Mouse (Mus musculus) adrenal gland, adult (tissue): ENCODE data around the gene Tesk2.

Experiments
- DNase-seq, 2 experiments: peaks; one replicate each; pipeline ENCODE4 v3.0.0; 2022 to 2023; ENCODE audit warnings: low spot score in 1 of 2; ENCODE audit not compliant: inconsistent age in 2 of 2

Gene Tesk2

GRCm38 (mm10) chr4:116712536-116712935, 8.2 kb upstream of the Tesk2 start:
- no peak for DNase-seq

DNA sequence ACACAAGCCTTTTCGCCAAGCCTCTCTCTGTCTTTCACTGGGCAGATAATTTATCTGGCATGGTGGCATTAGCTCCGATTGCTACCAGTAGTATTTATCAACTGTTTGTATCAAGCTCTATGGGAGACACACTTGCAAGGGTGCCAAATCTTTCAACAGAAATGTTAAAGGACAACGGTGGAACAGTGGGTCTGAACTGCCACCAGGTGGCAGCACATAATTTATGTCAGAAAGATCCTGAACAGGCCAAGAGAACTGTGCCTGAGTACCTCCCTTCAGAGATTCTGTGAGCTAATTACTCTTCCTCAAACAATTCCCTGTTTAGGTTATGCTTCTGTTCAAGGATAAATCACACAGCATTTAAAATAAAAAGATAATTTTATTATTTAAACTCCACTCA, 1.4 kb upstream of the Tesk2 start:
- DNase-seq, result peak; percentile 69 to 87

DNA sequence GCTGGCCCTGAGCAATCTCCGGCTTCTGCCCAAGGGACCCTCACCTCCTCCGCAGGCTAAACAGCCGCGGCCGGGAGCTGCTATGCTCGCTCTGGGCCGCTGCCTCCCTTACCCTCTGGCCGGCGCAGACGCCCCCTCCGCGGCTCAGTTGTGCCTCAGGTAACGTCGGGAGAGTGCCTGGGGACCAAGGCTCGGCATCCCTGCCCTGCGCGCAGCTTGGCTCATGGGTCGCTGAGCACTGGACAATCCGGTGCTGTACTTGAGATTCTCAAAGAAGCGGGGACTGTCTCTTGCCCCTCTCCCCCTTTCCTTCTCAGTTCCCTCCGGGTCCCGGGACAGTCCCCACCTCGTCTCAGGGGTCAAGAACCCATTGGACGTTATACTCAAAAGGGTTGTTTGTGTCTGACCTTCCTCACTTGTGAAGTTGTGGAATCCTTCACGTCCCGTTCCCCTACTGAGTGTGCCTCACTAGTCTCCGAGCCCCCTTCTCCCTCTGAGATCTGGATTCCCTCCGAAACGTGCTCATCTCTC, 415 bp downstream of the Tesk2 start:
- no peak for DNase-seq

DNA sequence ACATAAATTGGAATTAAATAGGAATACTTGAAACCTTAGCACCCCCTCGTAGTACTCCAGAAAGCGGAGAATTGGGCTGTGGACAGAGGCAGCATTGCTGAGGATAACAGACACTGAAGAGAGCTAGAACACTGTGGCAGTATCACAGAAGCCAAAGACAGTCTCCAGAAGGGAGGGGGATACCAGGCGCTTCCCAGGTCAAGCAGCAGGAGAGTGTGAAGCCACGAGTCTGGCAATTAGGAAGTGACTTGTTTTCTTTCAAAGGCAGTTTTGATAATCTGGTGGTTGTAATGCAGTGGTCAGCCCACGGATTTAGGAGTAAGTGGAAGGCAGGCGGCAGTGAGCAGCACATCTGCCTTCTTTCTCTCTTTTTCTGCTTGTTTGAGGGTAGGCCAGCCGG, 1.5 kb downstream of the Tesk2 start:
- no peak for DNase-seq

- DNase-seq, result no peak
Measured at GRCm38 (mm10) chr4:116725444-116725843, 4.7 kb downstream of the Tesk2 start.

GRCm38 (mm10) chr4:116727401-116727800, 6.7 kb downstream of the Tesk2 start:
- DNase-seq, result no peak

DNA sequence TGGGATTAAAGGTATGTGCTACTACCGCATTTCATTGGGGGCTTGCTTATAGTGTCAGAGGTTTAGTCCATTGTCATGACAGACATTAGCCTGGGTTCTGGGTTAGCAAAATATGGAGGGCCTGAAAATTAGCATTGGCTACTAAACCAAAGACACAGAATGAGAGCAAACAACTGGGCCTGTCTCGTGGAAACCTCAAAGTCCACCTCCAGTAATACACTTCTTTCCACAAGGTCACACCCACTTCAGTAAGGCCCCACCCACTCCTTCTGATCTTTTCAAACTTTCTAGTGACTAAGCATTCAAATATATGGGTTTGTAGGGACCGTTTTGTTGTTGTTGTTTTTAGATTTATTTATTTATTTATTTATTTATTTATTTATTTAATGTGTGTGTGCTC, 8.8 kb downstream of the Tesk2 start:
- DNase-seq, result no peak

GRCm38 (mm10) chr4:116731077-116731476, 10.3 kb downstream of the Tesk2 start:
- no peak for DNase-seq

GRCm38 (mm10) chr4:116732355-116732754, 11.6 kb downstream of the Tesk2 start:
- no peak for DNase-seq

GRCm38 (mm10) chr4:116734996-116735395, 14.2 kb downstream of the Tesk2 start:
- no peak for DNase-seq

- no peak for DNase-seq
Measured at GRCm38 (mm10) chr4:116738972-116739751, 18.4 kb downstream of the Tesk2 start.

DNA sequence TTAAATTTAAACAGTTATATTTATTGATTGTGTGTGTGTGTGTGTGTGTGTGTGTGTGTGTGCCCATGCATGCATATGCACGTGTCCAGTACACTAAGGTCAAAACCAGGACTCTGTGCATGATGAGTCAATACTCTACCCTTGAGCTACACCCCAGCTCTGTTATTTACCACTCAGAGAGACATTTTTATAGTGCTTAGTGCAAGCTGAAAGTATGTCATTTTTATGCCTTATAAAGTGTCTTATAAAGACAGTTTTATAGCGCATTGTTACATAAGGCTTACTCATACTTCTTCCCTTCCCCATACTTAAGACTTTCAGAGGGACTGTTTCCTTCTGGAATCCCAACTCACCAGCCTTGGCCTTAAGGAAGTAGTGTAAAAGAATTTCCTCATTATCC, 29.0 kb downstream of the Tesk2 start:
- peak in 1 of 2 experiments; percentile 63 for DNase-seq

DNA sequence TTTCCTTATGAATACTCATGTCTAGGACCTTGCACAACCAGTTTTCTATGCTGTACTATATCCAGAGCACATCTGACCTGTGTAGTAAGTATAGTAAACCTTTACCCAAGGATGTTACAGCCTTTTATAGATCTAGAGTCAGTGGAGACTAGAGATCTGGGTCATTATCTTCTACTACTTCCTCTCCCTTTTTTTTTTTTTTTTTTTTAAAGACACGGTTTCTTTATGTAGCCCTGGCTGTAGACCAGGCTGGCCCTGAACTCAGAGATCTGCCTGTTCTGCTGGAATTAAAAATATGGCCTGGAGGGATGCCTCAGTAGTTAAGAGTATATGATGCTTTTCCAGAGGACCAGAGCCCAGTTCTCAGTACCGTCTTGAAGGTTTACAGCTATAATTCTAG, 41.2 kb downstream of the Tesk2 start:
- DNase-seq, result no peak

DNA sequence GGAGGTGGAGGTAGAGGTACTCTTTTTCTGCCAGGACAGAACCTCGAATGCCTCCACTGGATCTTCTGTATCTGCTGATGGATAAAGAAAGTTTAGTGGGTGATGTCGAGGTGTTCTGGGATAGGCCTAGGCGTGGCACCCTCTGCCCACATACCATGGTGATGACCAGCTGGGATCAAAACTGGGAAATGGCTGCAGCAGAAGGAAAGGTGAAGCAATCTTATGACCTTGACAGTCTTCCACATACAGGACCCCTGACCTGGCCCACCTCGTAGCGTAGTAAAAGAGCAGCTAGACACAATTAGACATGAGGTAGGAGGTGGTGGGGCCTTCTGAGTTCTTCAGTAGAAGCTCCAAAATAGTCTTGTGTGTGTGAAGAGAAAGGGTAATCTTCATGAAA, 43.3 kb downstream of the Tesk2 start:
- DNase-seq, result no peak

DNA sequence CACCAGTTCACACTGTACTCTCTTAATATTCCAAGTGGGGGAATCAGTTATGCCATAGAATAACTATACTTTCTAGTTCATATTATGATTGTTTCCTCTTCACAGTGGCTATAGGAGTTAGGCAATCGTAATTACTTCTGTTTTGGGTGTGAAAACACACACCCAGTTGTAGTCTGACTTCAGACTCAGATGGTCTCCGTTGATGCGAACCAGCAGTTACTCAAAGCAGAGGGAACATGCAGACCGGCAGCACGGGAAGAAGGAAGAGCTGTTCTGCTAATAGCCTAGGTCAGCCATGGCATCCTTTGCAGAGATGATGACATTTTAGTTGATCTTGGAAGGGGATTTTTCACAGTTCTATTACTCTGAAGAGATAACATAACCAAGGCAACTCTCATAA, 47.8 kb downstream of the Tesk2 start:
- no peak for DNase-seq

GRCm38 (mm10) chr4:116769060-116769459, 48.3 kb downstream of the Tesk2 start:
- no peak for DNase-seq

DNA sequence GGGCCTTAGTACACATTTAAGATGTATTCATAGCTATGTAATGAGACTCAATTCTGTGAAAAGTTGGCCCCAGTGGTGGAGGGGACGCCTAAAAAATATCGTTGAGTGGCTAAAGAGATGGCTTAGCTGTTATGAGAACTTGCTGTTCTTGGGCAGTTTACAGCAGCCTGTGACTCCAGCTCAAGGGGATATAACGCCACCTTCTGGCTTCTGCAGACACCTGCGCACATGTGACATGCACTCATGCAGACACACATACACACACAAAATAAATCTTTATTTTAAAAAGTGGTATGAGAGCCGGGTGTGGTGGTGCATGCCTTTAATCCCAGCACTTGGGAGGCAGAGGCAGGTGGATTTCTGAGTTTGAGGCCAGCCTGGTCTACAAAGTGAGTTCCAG, 55.6 kb downstream of the Tesk2 start:
- DNase-seq, result no peak

- DNase-seq, result no peak
Measured at GRCm38 (mm10) chr4:116777079-116777478, 56.3 kb downstream of the Tesk2 start.

- no peak for DNase-seq
Measured at GRCm38 (mm10) chr4:116780541-116780940, 59.8 kb downstream of the Tesk2 start.

DNA sequence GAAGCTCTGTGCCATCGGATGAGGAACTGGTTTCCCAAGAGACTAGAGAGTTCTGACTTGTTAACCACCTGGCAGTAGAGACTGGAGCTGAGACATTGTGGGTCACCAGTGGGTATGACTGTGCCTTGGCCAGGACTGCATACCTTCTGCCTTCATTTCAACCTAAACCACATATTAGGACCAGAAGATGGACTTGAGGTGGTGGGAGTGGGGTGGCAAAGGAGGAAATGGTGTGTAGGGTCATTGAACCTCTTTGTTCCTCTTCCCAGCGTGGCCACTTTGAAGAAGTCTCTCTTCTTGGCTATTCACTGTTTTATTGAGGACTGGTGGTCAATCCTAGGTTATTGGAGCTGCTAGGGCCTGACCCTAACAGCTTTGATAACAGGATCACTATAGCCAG, 60.6 kb downstream of the Tesk2 start:
- no peak for DNase-seq

DNA sequence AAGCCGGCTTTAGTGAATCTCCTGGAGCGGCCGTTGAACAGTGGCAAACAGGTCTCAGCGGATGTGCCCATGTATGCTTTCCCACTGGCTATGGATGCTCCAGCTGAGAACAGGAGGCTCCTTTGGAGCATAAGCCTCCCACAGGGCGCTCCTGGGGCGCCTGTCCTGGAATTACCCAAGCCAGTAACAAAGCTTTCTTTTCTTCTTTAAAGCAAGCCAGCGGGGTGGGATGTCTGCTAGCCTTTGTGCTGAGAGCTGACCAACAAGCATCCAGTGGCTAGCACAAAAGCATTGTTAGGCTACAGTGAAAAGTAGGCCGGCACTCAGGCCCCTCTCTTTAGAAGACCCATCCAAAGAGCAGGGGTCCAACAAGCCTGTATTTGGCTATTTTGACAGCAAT, 61.4 kb downstream of the Tesk2 start:
- DNase-seq, result no peak

DNA sequence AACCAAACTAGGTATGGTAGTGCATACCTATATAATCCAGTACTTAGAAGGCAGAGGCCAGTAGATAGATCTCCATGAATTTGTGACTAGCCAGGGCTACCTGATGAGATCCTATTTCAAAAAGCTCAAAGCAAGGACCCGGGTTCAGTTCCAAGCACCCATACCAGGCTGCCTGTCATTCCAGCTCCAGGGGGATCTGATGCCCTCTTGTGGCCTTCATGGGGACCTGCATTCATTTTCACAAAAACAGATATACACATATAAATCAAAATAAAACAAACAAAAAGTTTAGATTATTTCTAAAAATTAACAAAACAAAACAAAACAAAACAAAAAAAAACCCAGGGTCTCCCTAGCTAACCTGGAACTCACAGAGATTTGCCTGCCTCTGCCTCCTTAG, 65.8 kb downstream of the Tesk2 start:
- no peak for DNase-seq
